Mouse (Mus musculus): Measurements from ENCODE around the gene Cpn1. TPM values are rescaled to one million over a fixed set of nuclear protein-coding genes. Genes with fewer than 3 reads are reported as not detected.

The Cpn1 gene
- total RNA-seq, 1 experiment from 2014 or later = not detected

- ATAC-seq (replicated peaks in 1 of 2; ENCODE audit: insufficient read depth in 1 of 2, low FRiP score in 2 of 2, low TSS enrichment in 1 of 2, low read depth in 1 of 2, poor library complexity in 2 of 2, severe bottlenecking in 2 of 2) = no peak
Measured at GRCm38 (mm10) chr19:43998802-43999527, 12.6 kb upstream of the Cpn1 start.

GRCm38 (mm10) chr19:43998101-43998500 is 11.7 kb upstream of the Cpn1 start:
- no peak for ATAC-seq (replicated peaks in 1 of 2; ENCODE audit: insufficient read depth in 1 of 2, low FRiP score in 2 of 2, low TSS enrichment in 1 of 2, low read depth in 1 of 2, poor library complexity in 2 of 2, severe bottlenecking in 2 of 2)

DNA sequence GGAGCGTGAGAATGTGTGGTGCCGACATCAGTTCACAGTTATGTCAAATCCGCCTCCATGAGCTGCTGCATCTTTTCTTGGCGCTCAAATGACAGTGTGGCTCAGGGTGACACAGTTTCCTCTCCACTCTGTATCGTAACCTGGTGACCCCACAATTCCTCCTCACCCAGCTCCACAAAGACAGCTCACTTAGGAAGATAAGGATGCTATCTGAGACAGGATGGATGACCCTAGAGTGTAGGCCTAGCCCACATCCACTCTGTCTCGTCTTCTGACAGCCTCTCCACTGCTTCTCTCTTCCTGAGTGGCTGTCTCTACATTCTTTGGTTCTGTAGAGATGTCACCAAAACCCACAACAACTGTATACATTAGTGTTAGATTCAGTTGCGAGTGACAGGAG is 9.1 kb upstream of the Cpn1 start:
- no peak for ATAC-seq (replicated peaks in 1 of 2; ENCODE audit: insufficient read depth in 1 of 2, low FRiP score in 2 of 2, low TSS enrichment in 1 of 2, low read depth in 1 of 2, poor library complexity in 2 of 2, severe bottlenecking in 2 of 2)

DNA sequence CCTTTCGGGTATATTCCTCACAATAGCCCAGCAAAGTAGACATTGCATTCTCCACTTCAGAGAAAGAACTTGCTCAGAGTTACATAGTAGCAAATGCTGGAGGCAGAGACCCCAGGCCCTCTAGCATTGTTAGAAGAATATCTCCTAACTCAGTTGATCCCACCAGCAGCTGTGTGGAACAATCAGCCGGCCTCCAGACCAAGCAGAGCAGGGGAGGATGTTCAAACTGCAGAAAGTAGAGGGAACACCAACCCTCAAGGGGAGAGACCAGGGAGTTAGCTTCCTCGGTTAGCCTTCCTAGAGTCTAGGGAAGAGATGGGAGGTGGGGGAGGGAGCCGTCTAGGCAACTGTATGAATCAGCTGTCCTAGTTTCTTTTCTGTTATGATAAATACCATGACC is 6.1 kb upstream of the Cpn1 start:
- no peak for ATAC-seq (replicated peaks in 1 of 2; ENCODE audit: insufficient read depth in 1 of 2, low FRiP score in 2 of 2, low TSS enrichment in 1 of 2, low read depth in 1 of 2, poor library complexity in 2 of 2, severe bottlenecking in 2 of 2)

GRCm38 (mm10) chr19:43990362-43990761 is 4.0 kb upstream of the Cpn1 start:
- no peak for ATAC-seq (replicated peaks in 1 of 2; ENCODE audit: insufficient read depth in 1 of 2, low FRiP score in 2 of 2, low TSS enrichment in 1 of 2, low read depth in 1 of 2, poor library complexity in 2 of 2, severe bottlenecking in 2 of 2)

DNA sequence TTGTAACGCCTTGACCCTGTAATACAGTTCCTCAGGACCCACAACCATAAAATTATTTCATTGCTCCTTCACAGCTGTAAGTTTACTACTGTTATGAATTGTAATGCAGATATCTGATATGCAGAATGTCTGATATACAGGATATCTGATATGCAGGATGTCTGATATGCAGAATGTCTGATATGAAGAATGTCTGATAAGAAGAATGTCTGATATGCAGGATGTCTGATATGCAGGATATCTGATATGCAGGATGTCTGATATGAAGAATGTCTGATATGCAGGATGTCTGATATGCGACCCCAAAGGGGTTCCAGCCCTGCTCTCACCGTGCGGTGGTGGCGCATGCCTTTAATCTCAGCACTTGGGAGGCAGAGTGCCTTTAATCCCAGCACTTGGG is 4.4 kb downstream of the Cpn1 start:
- no peak for ATAC-seq (replicated peaks in 1 of 2; ENCODE audit: insufficient read depth in 1 of 2, low FRiP score in 2 of 2, low TSS enrichment in 1 of 2, low read depth in 1 of 2, poor library complexity in 2 of 2, severe bottlenecking in 2 of 2)

- ATAC-seq (replicated peaks in 1 of 2; ENCODE audit: insufficient read depth in 1 of 2, low FRiP score in 2 of 2, low TSS enrichment in 1 of 2, low read depth in 1 of 2, poor library complexity in 2 of 2, severe bottlenecking in 2 of 2) = no peak
Measured at GRCm38 (mm10) chr19:43980711-43981110, 5.6 kb downstream of the Cpn1 start.

- no peak for ATAC-seq (replicated peaks in 1 of 2; ENCODE audit: insufficient read depth in 1 of 2, low FRiP score in 2 of 2, low TSS enrichment in 1 of 2, low read depth in 1 of 2, poor library complexity in 2 of 2, severe bottlenecking in 2 of 2)
Measured at GRCm38 (mm10) chr19:43977799-43978198, 8.6 kb downstream of the Cpn1 start.

DNA sequence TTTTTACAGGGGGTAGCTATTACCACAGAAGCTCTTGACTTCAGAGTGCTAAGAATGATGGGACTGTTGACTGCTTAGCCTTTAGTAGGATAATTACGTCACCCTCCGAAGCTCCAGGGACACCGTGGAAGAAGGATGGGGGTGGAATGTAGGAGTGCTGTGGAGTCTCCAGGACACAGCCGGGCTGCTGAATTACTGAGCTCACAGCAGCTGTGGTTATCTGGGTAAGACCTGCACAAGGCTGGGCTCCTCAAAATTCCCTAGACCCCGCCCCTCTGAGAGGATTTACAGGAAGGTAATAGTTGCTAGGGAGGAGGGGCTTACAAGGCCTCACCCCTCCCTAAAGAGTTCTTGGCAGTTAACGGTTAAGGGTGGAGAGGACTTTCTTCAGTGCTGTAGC is 9.7 kb downstream of the Cpn1 start:
- no peak for ATAC-seq (replicated peaks in 1 of 2; ENCODE audit: insufficient read depth in 1 of 2, low FRiP score in 2 of 2, low TSS enrichment in 1 of 2, low read depth in 1 of 2, poor library complexity in 2 of 2, severe bottlenecking in 2 of 2)

GRCm38 (mm10) chr19:43974221-43974620 is 12.1 kb downstream of the Cpn1 start:
- no peak for ATAC-seq (replicated peaks in 1 of 2; ENCODE audit: insufficient read depth in 1 of 2, low FRiP score in 2 of 2, low TSS enrichment in 1 of 2, low read depth in 1 of 2, poor library complexity in 2 of 2, severe bottlenecking in 2 of 2)

DNA sequence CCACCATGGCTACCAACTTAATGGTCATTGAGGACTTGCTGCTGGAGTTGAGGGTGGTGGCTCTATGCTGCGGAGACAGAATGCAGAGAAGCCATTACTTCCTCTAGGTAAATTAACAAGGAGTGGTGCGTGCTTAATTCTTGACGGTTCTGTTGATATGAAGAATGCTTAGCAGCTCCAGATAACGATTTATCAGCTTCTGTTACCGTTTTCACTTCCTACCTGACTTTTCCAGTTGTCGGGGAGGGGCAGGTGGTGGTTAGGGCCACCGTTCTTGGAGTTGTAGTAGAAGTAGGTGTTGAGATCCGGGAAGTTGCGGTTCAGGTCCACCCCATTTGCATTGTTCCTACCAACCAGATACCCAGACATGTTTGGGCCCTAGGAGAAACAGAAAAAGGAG is 12.6 kb downstream of the Cpn1 start:
- ATAC-seq (replicated peaks in 1 of 2; ENCODE audit: insufficient read depth in 1 of 2, low FRiP score in 2 of 2, low TSS enrichment in 1 of 2, low read depth in 1 of 2, poor library complexity in 2 of 2, severe bottlenecking in 2 of 2) = no peak

DNA sequence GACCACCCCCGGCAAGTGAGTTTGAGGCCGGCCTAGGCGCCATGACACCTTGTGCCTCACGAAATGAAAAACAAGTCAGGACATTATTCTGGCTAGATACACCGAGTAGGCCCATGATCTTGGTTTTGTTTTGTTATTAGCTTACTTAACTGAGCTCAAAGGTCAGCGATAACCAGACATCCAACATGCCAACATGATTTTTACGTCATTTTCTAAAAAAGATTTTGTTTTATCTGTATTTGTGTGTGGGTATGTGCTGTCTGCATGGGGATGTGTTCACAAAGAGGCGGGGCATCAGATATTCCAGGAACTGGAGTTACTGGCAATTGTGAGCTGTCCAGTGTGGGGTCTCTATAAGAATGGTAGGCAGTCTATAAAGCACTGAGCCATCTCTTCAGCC is 14.2 kb downstream of the Cpn1 start:
- ATAC-seq (replicated peaks in 1 of 2; ENCODE audit: insufficient read depth in 1 of 2, low FRiP score in 2 of 2, low TSS enrichment in 1 of 2, low read depth in 1 of 2, poor library complexity in 2 of 2, severe bottlenecking in 2 of 2) = no peak

- no peak for ATAC-seq (replicated peaks in 1 of 2; ENCODE audit: insufficient read depth in 1 of 2, low FRiP score in 2 of 2, low TSS enrichment in 1 of 2, low read depth in 1 of 2, poor library complexity in 2 of 2, severe bottlenecking in 2 of 2)
Measured at GRCm38 (mm10) chr19:43968436-43969026, 17.8 kb downstream of the Cpn1 start.

DNA sequence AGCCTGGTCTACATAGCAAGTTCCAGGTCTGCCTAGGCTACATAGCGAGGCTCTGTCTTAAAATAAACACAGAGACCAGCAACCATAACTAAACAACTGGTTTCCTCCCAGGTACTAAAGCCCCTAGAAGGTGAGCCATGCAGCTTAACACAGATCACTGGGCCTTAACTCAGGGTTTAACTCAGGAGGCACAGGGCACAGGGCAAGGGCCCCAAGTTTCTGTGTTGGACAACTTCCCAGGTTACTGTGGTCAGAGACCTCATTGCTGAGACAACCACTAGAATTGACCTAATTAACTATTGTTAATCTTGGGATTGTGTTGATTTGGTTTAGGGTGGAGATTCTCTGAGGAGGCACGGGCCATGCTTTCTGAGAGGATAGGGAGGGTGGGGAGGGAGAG is 19.9 kb downstream of the Cpn1 start:
- ATAC-seq (replicated peaks in 1 of 2; ENCODE audit: insufficient read depth in 1 of 2, low FRiP score in 2 of 2, low TSS enrichment in 1 of 2, low read depth in 1 of 2, poor library complexity in 2 of 2, severe bottlenecking in 2 of 2) = no peak

DNA sequence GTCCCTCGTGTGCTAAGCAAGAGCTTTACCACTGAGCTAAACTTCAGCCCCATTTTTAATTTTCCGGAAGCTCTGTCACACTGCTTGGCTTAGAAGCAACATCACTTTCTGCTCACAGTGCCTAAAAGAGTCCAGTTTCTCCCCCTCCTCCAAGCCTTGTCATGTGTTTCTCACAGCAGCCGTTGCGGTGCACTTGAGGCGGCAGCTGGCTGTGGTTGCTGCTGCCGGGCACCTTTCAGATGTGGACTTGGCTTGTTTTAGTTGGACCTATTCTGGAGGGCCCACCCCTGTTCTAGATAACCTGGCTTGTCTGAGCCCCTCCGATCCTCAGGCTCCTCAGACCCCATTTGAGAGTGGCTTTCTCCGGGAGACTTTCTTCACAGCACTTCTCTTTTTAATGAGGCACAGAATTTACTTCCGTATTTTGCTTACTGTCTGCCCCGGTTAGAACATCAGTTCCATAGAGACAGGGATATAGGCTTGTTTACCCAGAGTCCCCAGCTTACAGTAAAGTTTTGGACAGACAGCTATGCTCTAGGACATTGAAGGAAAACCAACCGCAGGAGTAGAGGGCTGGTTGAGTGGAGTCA is 20.8 kb downstream of the Cpn1 start:
- ATAC-seq (replicated peaks in 1 of 2; ENCODE audit: insufficient read depth in 1 of 2, low FRiP score in 2 of 2, low TSS enrichment in 1 of 2, low read depth in 1 of 2, poor library complexity in 2 of 2, severe bottlenecking in 2 of 2) = peak; percentile 74 to 82

GRCm38 (mm10) chr19:43962795-43963194 is 23.6 kb downstream of the Cpn1 start:
- ATAC-seq (replicated peaks in 1 of 2; ENCODE audit: insufficient read depth in 1 of 2, low FRiP score in 2 of 2, low TSS enrichment in 1 of 2, low read depth in 1 of 2, poor library complexity in 2 of 2, severe bottlenecking in 2 of 2) = no peak

GRCm38 (mm10) chr19:43961185-43961584 is 25.2 kb downstream of the Cpn1 start:
- ATAC-seq (replicated peaks in 1 of 2; ENCODE audit: insufficient read depth in 1 of 2, low FRiP score in 2 of 2, low TSS enrichment in 1 of 2, low read depth in 1 of 2, poor library complexity in 2 of 2, severe bottlenecking in 2 of 2) = no peak

GRCm38 (mm10) chr19:43960014-43960413 is 26.3 kb downstream of the Cpn1 start:
- ATAC-seq (replicated peaks in 1 of 2; ENCODE audit: insufficient read depth in 1 of 2, low FRiP score in 2 of 2, low TSS enrichment in 1 of 2, low read depth in 1 of 2, poor library complexity in 2 of 2, severe bottlenecking in 2 of 2) = no peak

GRCm38 (mm10) chr19:43959162-43959561 is 27.2 kb downstream of the Cpn1 start:
- ATAC-seq (replicated peaks in 1 of 2; ENCODE audit: insufficient read depth in 1 of 2, low FRiP score in 2 of 2, low TSS enrichment in 1 of 2, low read depth in 1 of 2, poor library complexity in 2 of 2, severe bottlenecking in 2 of 2) = peak; percentile 73 to 88
